Mouse (Mus musculus) thymus, adult 2 months (tissue): ENCODE measurements around the gene Farsa. TPM values are rescaled to one million over a fixed set of nuclear protein-coding genes. Genes with fewer than 3 reads are reported as not detected.

ENCODE experiments used
- DNase-seq: peaks from one replicate; pipeline ENCODE4 v3.0.0; 2021
- H3K27ac ChIP-seq: fragments of 200-500 bp; 2 replicates; pipeline ENCODE4 v1.5.1; 2012; ENCODE audit warnings: low read length, control low read depth; ENCODE audit not compliant: control insufficient read depth, insufficient read depth
- H3K27me3 ChIP-seq: fragments of 200-500 bp; 2 replicates; pipeline ENCODE4 v1.6.1; 2012; ENCODE audit warnings: mild to moderate bottlenecking, low read length, moderate library complexity, mixed read lengths; ENCODE audit not compliant: control insufficient read depth, insufficient read depth
- H3K36me3 ChIP-seq: fragments of 200-500 bp; 2 replicates; pipeline ENCODE4 v1.6.1; 2012; ENCODE audit warnings: mild to moderate bottlenecking, low read length, moderate library complexity; ENCODE audit not compliant: control insufficient read depth, insufficient read depth
- H3K4me1 ChIP-seq: fragments of 200-500 bp; replicated peaks from 2 replicates; pipeline ENCODE4 v1.6.1; 2012; ENCODE audit warnings: low read length; ENCODE audit not compliant: control insufficient read depth, insufficient read depth
- H3K4me3 ChIP-seq: fragments of 200-500 bp; 2 replicates; pipeline ENCODE4 v1.5.1; 2012; ENCODE audit warnings: mild to moderate bottlenecking, low read length, control low read depth, moderate library complexity; ENCODE audit not compliant: control insufficient read depth, insufficient read depth
- CTCF ChIP-seq: fragments of 200-500 bp; IDR thresholded peaks from 2 replicates; pipeline ENCODE4 v1.5.1; 2012; ENCODE audit warnings: mild to moderate bottlenecking, control low read depth, low read length, moderate library complexity, borderline replicate concordance; ENCODE audit not compliant: control insufficient read depth, poor library complexity, insufficient read depth; ENCODE audit errors: extremely low read depth
- POLR2A ChIP-seq: fragments of 200-500 bp; IDR thresholded peaks from 2 replicates; pipeline ENCODE4 v1.6.1; 2012; ENCODE audit warnings: mild to moderate bottlenecking, low read length, control low read depth, moderate library complexity; ENCODE audit not compliant: control insufficient read depth, poor library complexity, insufficient read depth; ENCODE audit errors: extremely low read depth
- WGBS: fragments of 180-500 bp; shearing (Covaris S2); methylation state at CpG from one replicate; pipeline ENCODE4 v1.1.7; 2018; 5-methylcytosine and 5-hydroxymethylcytosine counted together
- polyA plus RNA-seq: library from polyadenylated mRNA; depleted of rRNA; stranded (reverse); fragments of >200 nt; gene quantifications from 2 replicates; pipeline ENCODE4 v1.2.3, GENCODE M21; 2012

Gene Farsa
- polyA plus RNA-seq, 1 experiment: 103 TPM

- H3K27ac ChIP-seq: no peak overlapping the region
- WGBS: 87% methylated on average over 3 of the region's 3 CpGs
- no peak overlapping the region for H3K4me3 ChIP-seq
- no peaks in the 10 kb centered on the region for H3K27me3 ChIP-seq
- H3K36me3 ChIP-seq: no peaks in the 10 kb centered on the region
- H3K4me1 ChIP-seq: peaks cover 8% of the 10 kb centered on the region
- no peak for TF ChIP-seq CTCF
- TF ChIP-seq POLR2A: no peak
- DNase-seq: no peak
Measured at GRCm38 (mm10) chr8:84877297-84878035, 20.7 kb downstream of the Farsa start.

GRCm38 (mm10) chr8:84878915-84879314 is 22.1 kb downstream of the Farsa start:
- Histone ChIP-seq H3K4me1 (no peaks in the 10 kb centered on the region), H3K27me3 (no peaks in the 10 kb centered on the region), H3K36me3 (no peaks in the 10 kb centered on the region), H3K27ac (no peak overlapping the region), H3K4me3 (no peak overlapping the region)
- 94% methylated on average over 1 of the region's 1 CpGs for WGBS
- TF ChIP-seq POLR2A (no peak), CTCF (no peak)
- DNase-seq: no peak

GRCm38 (mm10) chr8:84884728-84885127 is 27.9 kb downstream of the Farsa start:
- Histone ChIP-seq H3K36me3 (peaks cover 12% of the 10 kb centered on the region), H3K27ac (no peak overlapping the region), H3K4me3 (no peak overlapping the region), H3K4me1 (no peaks in the 10 kb centered on the region), H3K27me3 (no peaks in the 10 kb centered on the region)
- TF ChIP-seq POLR2A (no peak), CTCF (no peak)
- 93% methylated on average over 4 of the region's 4 CpGs for WGBS
- DNase-seq: no peak

GRCm38 (mm10) chr8:84888280-84888679 is 31.5 kb downstream of the Farsa start:
- H3K4me1 ChIP-seq: peaks cover 10% of the 10 kb centered on the region
- WGBS: 99% methylated on average over 3 of the region's 3 CpGs
- no peak for DNase-seq

GRCm38 (mm10) chr8:84889141-84889540 is 32.4 kb downstream of the Farsa start:
- WGBS: 100% methylated on average over 1 of the region's 1 CpGs
- Histone ChIP-seq H3K4me3 (no peak overlapping the region), H3K36me3 (peaks cover 12% of the 10 kb centered on the region), H3K4me1 (peaks cover 13% of the 10 kb centered on the region), H3K27me3 (no peaks in the 10 kb centered on the region), H3K27ac (no peak overlapping the region)
- TF ChIP-seq POLR2A: no peak
- TF ChIP-seq CTCF: no peak
- no peak for DNase-seq

More at GRCm38 (mm10) chr8:84888280-84888679, 31.5 kb downstream of the Farsa start:
- peaks cover 12% of the 10 kb centered on the region for H3K36me3 ChIP-seq
- TF ChIP-seq CTCF: no peak
- TF ChIP-seq POLR2A: no peak
- H3K4me3 ChIP-seq: no peak overlapping the region
- H3K27me3 ChIP-seq: no peaks in the 10 kb centered on the region
- H3K27ac ChIP-seq: no peak overlapping the region

DNA sequence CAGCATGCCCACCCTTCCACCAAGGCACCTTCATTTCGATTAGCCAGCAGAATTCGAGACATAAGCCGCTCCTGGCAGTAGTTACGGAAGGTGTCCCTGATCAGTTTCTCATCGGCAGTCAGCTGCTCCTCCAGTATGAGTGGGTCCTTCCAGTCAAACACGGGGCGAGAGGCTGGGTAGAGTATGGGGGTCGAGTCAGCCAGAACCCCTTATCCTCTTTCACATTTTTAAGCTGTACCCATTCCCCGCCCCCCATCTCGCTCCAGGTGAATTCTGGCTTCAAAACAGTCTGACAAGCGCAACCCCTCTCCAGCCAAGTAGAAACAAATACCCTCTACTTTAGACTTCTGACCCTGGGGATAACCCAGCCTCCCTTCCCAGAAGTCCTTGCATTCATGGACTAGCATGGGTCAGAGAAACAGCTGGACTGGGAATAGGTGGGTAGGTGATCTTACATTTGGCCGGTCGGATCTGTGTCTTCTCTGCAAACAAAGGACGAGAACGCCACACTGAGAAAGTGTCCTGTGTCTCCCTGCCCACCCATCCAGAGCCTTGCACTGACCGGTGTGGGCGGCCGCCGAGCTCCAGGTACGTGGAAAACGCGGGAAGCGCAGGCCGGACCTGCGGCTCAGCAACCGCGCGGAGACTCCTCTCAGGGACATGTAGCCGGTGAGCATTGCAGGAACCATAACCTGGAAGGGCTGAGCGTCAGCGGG is 36.4 kb downstream of the Farsa start:
- peaks cover 13% of the 10 kb centered on the region for H3K4me1 ChIP-seq
- no peaks in the 10 kb centered on the region for H3K27me3 ChIP-seq
- DNase-seq: no peak
- TF ChIP-seq POLR2A (no peak), CTCF (no peak)
- H3K4me3 ChIP-seq: peak overlapping the region; percentile 56
- WGBS: 21% methylated on average over 31 of the region's 31 CpGs
- no peak overlapping the region for H3K27ac ChIP-seq
- no peaks in the 10 kb centered on the region for H3K36me3 ChIP-seq
